Mouse (Mus musculus) stomach, postnatal 0 days (tissue): Measurements from ENCODE around the gene Bmx. TPM values are rescaled to one million over a fixed set of nuclear protein-coding genes. Genes with fewer than 3 reads are reported as not detected.

ENCODE experiments used
- ATAC-seq: fragments of 200-750 bp; cut with Nextera tagmentation; 2 replicates; pipeline ENCODE4 v1.8.0; 2017; ENCODE audit not compliant: low FRiP score, low TSS enrichment
- DNase-seq: peaks from one replicate; pipeline ENCODE4 v3.0.0-alpha.2; 2016; ENCODE audit warnings: low spot score
- H3K27ac ChIP-seq: fragments of 300-500 bp; sonication (generic); replicated peaks from 2 replicates; pipeline ENCODE4 v1.5.1; 2014; ENCODE audit warnings: mild to moderate bottlenecking, control low read depth
- H3K27me3 ChIP-seq: fragments of 300-500 bp; sonication (generic); 2 replicates; pipeline ENCODE4 v1.6.1; 2014; ENCODE audit warnings: low read length; ENCODE audit not compliant: control insufficient read depth, insufficient read depth
- H3K36me3 ChIP-seq: fragments of 300-500 bp; sonication (generic); 2 replicates; pipeline ENCODE4 v1.6.1; 2014; ENCODE audit warnings: low read length, mixed read lengths; ENCODE audit not compliant: control insufficient read depth, insufficient read depth
- H3K4me1 ChIP-seq: fragments of 300-500 bp; sonication (generic); replicated peaks from 2 replicates; pipeline ENCODE4 v1.6.1; 2014; ENCODE audit warnings: antibody characterized with exemption; ENCODE audit not compliant: control insufficient read depth, insufficient read depth
- H3K4me2 ChIP-seq: fragments of 300-500 bp; sonication (generic); replicated peaks from 2 replicates; pipeline ENCODE4 v1.6.1; 2014; ENCODE audit warnings: low read depth, mild to moderate bottlenecking, control low read depth, moderate library complexity
- H3K4me3 ChIP-seq: fragments of 300-500 bp; sonication (generic); 2 replicates; pipeline ENCODE4 v1.5.1; 2014; ENCODE audit warnings: low read depth, low read length, control low read depth
- H3K9ac ChIP-seq: fragments of 300-500 bp; sonication (generic); 2 replicates; pipeline ENCODE4 v1.6.1; 2014; ENCODE audit warnings: mild to moderate bottlenecking, low read length, control low read depth, mixed read lengths
- H3K9me3 ChIP-seq: fragments of 300-500 bp; sonication (generic); 2 replicates; pipeline ENCODE4 v1.6.1; 2016; ENCODE audit warnings: low read length; ENCODE audit not compliant: control insufficient read depth
- CTCF ChIP-seq: IDR thresholded peaks from 2 replicates; pipeline ENCODE4 v1.5.1; 2016; ENCODE audit warnings: antibody characterized with exemption, low read depth, mild to moderate bottlenecking, moderate library complexity
- EP300 ChIP-seq: optimal IDR thresholded peaks from 2 replicates; pipeline ENCODE3; 2016; ENCODE audit warnings: antibody characterized with exemption
- WGBS: fragments of 180-500 bp; shearing (Covaris S2); extraction: QIAGEN DNeasy Blood & Tissue Kit; methylation state at CpG from one replicate; pipeline ENCODE4 v1.1.7; 2014; 5-methylcytosine and 5-hydroxymethylcytosine counted together
- polyA plus RNA-seq: library from polyadenylated mRNA; unstranded; fragments of >200 nt; fragmentation: Nextera tagmentation; extraction: Ambion mirVana; gene quantifications from 2 replicates; pipeline ENCODE4 v1.2.1, GENCODE M21; 2015

Gene Bmx
- polyA plus RNA-seq, 1 experiment from 2014 or later = 0.52 TPM

- DNase-seq (no peak), ATAC-seq (no peak)
- 81% methylated on average over 1 of the region's 1 CpGs for WGBS
- Histone ChIP-seq H3K4me2 (no peak overlapping the region), H3K27me3 (no peaks in the 10 kb centered on the region), H3K4me1 (no peaks in the 10 kb centered on the region), H3K27ac (no peak overlapping the region), H3K36me3 (no peaks in the 10 kb centered on the region), H3K9ac (no peak overlapping the region), H3K4me3 (no peak overlapping the region), H3K9me3 (no peaks in the 10 kb centered on the region)
- TF ChIP-seq CTCF (no peak), EP300 (no peak)
These were observed 82.7 kb downstream of the Bmx start for GRCm38 (mm10) chrX:164175311-164175710.

GRCm38 (mm10) chrX:164173880-164174279 lies 84.1 kb downstream of the Bmx start:
- Histone ChIP-seq H3K4me1 (no peaks in the 10 kb centered on the region), H3K4me2 (no peak overlapping the region), H3K36me3 (no peaks in the 10 kb centered on the region), H3K27ac (no peak overlapping the region), H3K4me3 (no peak overlapping the region), H3K9me3 (no peaks in the 10 kb centered on the region), H3K9ac (no peak overlapping the region), H3K27me3 (no peaks in the 10 kb centered on the region)
- ATAC-seq = no peak
- TF ChIP-seq EP300 (no peak), CTCF (no peak)
- no peak for DNase-seq
- WGBS = 82% methylated on average over 4 of the region's 4 CpGs

- TF ChIP-seq EP300 = no peak
- no peak for TF ChIP-seq CTCF
- Histone ChIP-seq H3K36me3 (no peaks in the 10 kb centered on the region), H3K27me3 (no peaks in the 10 kb centered on the region), H3K4me2 (no peak overlapping the region), H3K27ac (no peak overlapping the region), H3K4me1 (no peaks in the 10 kb centered on the region), H3K9ac (no peak overlapping the region), H3K4me3 (no peak overlapping the region), H3K9me3 (no peaks in the 10 kb centered on the region)
- DNase-seq (no peak), ATAC-seq (no peak)
- WGBS = 45% methylated on average over 2 of the region's 2 CpGs
These were observed 87.0 kb downstream of the Bmx start for GRCm38 (mm10) chrX:164171034-164171433.

GRCm38 (mm10) chrX:164164681-164165080 lies 93.3 kb downstream of the Bmx start:
- DNase-seq = no peak
- Histone ChIP-seq H3K4me2 (no peak overlapping the region), H3K4me3 (no peak overlapping the region), H3K36me3 (no peaks in the 10 kb centered on the region), H3K9me3 (no peaks in the 10 kb centered on the region), H3K9ac (no peak overlapping the region), H3K4me1 (no peaks in the 10 kb centered on the region), H3K27ac (no peak overlapping the region), H3K27me3 (no peaks in the 10 kb centered on the region)
- WGBS = 73% methylated on average over 1 of the region's 1 CpGs
- ATAC-seq = no peak
- no peak for TF ChIP-seq EP300
- no peak for TF ChIP-seq CTCF

- Histone ChIP-seq H3K36me3 (no peaks in the 10 kb centered on the region), H3K27me3 (no peaks in the 10 kb centered on the region), H3K4me3 (no peak overlapping the region), H3K4me2 (no peak overlapping the region), H3K4me1 (no peaks in the 10 kb centered on the region), H3K27ac (no peak overlapping the region), H3K9me3 (no peaks in the 10 kb centered on the region), H3K9ac (no peak overlapping the region)
- DNase-seq (no peak), ATAC-seq (no peak)
- no peak for TF ChIP-seq EP300
- TF ChIP-seq CTCF = no peak
- WGBS = 75% methylated on average over 5 of the region's 5 CpGs
These were observed 103.4 kb downstream of the Bmx start for GRCm38 (mm10) chrX:164154594-164154993.

GRCm38 (mm10) chrX:164153606-164154005 lies 104.4 kb downstream of the Bmx start:
- Histone ChIP-seq H3K4me2 (no peak overlapping the region), H3K4me3 (no peak overlapping the region), H3K4me1 (no peaks in the 10 kb centered on the region), H3K27me3 (no peaks in the 10 kb centered on the region), H3K27ac (no peak overlapping the region), H3K9ac (no peak overlapping the region), H3K9me3 (no peaks in the 10 kb centered on the region), H3K36me3 (no peaks in the 10 kb centered on the region)
- ATAC-seq (no peak), DNase-seq (no peak)
- TF ChIP-seq EP300 (no peak), CTCF (no peak)
